Mouse (Mus musculus) hindbrain, postnatal 0 days (tissue): ENCODE results near the gene Slc9a2. TPM values are rescaled to one million over a fixed set of nuclear protein-coding genes. Genes with fewer than 3 reads are reported as not detected.

ENCODE experiments used
- ATAC-seq: fragments of 200-750 bp; cut with Nextera tagmentation; 2 replicates; pipeline ENCODE4 v1.8.0; 2017; ENCODE audit warnings: mild to moderate bottlenecking, moderate TSS enrichment, moderate library complexity
- DNase-seq: peaks from one replicate; pipeline ENCODE4 v3.0.0-alpha.2; 2015; ENCODE audit warnings: low spot score
- H3K27ac ChIP-seq: fragments of 300-500 bp; sonication (generic); 2 replicates; pipeline ENCODE4 v1.5.1; 2014; ENCODE audit warnings: mild to moderate bottlenecking
- H3K27me3 ChIP-seq: fragments of 300-500 bp; sonication (generic); 2 replicates; pipeline ENCODE4 v1.6.1; 2014; ENCODE audit warnings: low read length, mixed read lengths; ENCODE audit not compliant: insufficient read depth
- H3K36me3 ChIP-seq: fragments of 300-500 bp; sonication (generic); 2 replicates; pipeline ENCODE4 v1.6.1; 2014; ENCODE audit warnings: low read length, mixed read lengths; ENCODE audit not compliant: insufficient read depth
- H3K4me1 ChIP-seq: fragments of 300-500 bp; sonication (generic); 2 replicates; pipeline ENCODE4 v1.6.1; 2014; ENCODE audit warnings: antibody characterized with exemption, low read length, mixed read lengths; ENCODE audit not compliant: insufficient read depth
- H3K4me2 ChIP-seq: fragments of 300-500 bp; sonication (generic); 2 replicates; pipeline ENCODE4 v1.6.1; 2014; ENCODE audit warnings: low read depth, mild to moderate bottlenecking, low read length, moderate library complexity, mixed read lengths
- H3K4me3 ChIP-seq: fragments of 300-500 bp; sonication (generic); 2 replicates; pipeline ENCODE4 v1.5.1; 2014; ENCODE audit warnings: low read length
- H3K9ac ChIP-seq: fragments of 300-500 bp; sonication (generic); replicated peaks from 2 replicates; pipeline ENCODE4 v1.6.1; 2014; ENCODE audit warnings: mild to moderate bottlenecking, low read length, moderate library complexity, mixed read lengths
- H3K9me3 ChIP-seq: fragments of 300-500 bp; sonication (generic); 2 replicates; pipeline ENCODE4 v1.6.1; 2016; ENCODE audit warnings: low read length, mixed read lengths
- CTCF ChIP-seq: IDR thresholded peaks from 2 replicates; pipeline ENCODE4 v1.5.1; 2016; ENCODE audit warnings: antibody characterized with exemption, control low read depth, low read depth
- WGBS: fragments of 180-500 bp; shearing (Covaris S2); extraction: QIAGEN DNeasy Blood & Tissue Kit; methylation state at CpG from one replicate; pipeline ENCODE4 v1.1.7; 2014; 5-methylcytosine and 5-hydroxymethylcytosine counted together
- polyA plus RNA-seq: library from polyadenylated mRNA; unstranded; fragments of >200 nt; fragmentation: Nextera tagmentation; extraction: Ambion mirVana; gene quantifications from 2 replicates; pipeline ENCODE4 v1.2.1, GENCODE M21; 2015
- total RNA-seq: library from RNA; depleted of rRNA; stranded (reverse); fragments of >200 nt; gene quantifications from 2 replicates; pipeline ENCODE4 v1.2.3, GENCODE M21; 2014; rRNA removed

The Slc9a2 gene
- total RNA-seq (2.7 and 3.5 TPM in 2 replicates), polyA plus RNA-seq (0.78 and 0.92 TPM in 2 replicates)

GRCm38 (mm10) chr1:40680067-40680867, at the start of gene Slc9a2:
Gene Slc9a2 (plus strand): TSS chr1:40680574.
- WGBS, result 4% methylated on average over 25 of the region's 25 CpGs
- DNase-seq (peak; percentile 8), ATAC-seq (no peak)
- TF ChIP-seq CTCF, result no peak
- H3K4me3 ChIP-seq, result peak within 1 kb of the TSS; percentile 59
- H3K27ac ChIP-seq, result no peak within 1 kb of the TSS
- H3K36me3 ChIP-seq, result no peaks in the 10 kb centered on the region
- 0 out of 2 replicates have a peak, but pooled peaks cover 6% of the 10 kb centered on the region for H3K4me1 ChIP-seq
- H3K9ac ChIP-seq, result peak within 1 kb of the TSS; percentile 51
- H3K9me3 ChIP-seq, result no peaks in the 10 kb centered on the region
- peaks cover 4% of the 10 kb centered on the region; the same call in 1 of the 2 replicates for H3K27me3 ChIP-seq
- H3K4me2 ChIP-seq, result peak within 1 kb of the TSS; percentile 99

GRCm38 (mm10) chr1:40632407-40633062, 47.8 kb upstream of the Slc9a2 start:
- no peak overlapping the region for H3K4me2 ChIP-seq
- H3K27me3 ChIP-seq, result no peaks in the 10 kb centered on the region
- ATAC-seq, result no peak
- TF ChIP-seq CTCF, result no peak
- no peaks in the 10 kb centered on the region for H3K36me3 ChIP-seq
- H3K4me1 ChIP-seq, result no peaks in the 10 kb centered on the region
- 59% methylated on average over 2 of the region's 2 CpGs for WGBS
- DNase-seq, result no peak
- H3K4me3 ChIP-seq, result no peak overlapping the region
- no peaks in the 10 kb centered on the region for H3K9me3 ChIP-seq
- H3K9ac ChIP-seq, result no peak overlapping the region
- H3K27ac ChIP-seq, result no peak overlapping the region

- no peak for ATAC-seq
- Histone ChIP-seq H3K27ac (no peak overlapping the region), H3K9me3 (no peaks in the 10 kb centered on the region), H3K4me2 (no peak overlapping the region), H3K9ac (no peak overlapping the region), H3K4me1 (no peaks in the 10 kb centered on the region), H3K36me3 (no peaks in the 10 kb centered on the region), H3K27me3 (no peaks in the 10 kb centered on the region), H3K4me3 (no peak overlapping the region)
- no peak for TF ChIP-seq CTCF
- WGBS, result 44% methylated on average over 4 of the region's 4 CpGs
- no peak for DNase-seq
These were observed 45.8 kb upstream of the Slc9a2 start for GRCm38 (mm10) chr1:40634608-40635007.

GRCm38 (mm10) chr1:40648234-40648633, 32.1 kb upstream of the Slc9a2 start:
- no peak for TF ChIP-seq CTCF
- Histone ChIP-seq H3K27ac (no peak overlapping the region), H3K9me3 (no peaks in the 10 kb centered on the region), H3K27me3 (no peaks in the 10 kb centered on the region), H3K4me2 (no peak overlapping the region), H3K36me3 (no peaks in the 10 kb centered on the region), H3K4me3 (no peak overlapping the region), H3K4me1 (no peaks in the 10 kb centered on the region), H3K9ac (no peak overlapping the region)
- no peak for ATAC-seq
- 65% methylated on average over 2 of the region's 2 CpGs for WGBS
- no peak for DNase-seq

GRCm38 (mm10) chr1:40650803-40651497, 29.4 kb upstream of the Slc9a2 start:
- no peaks in the 10 kb centered on the region for H3K9me3 ChIP-seq
- WGBS, result 81% methylated on average over 6 of the region's 6 CpGs

GRCm38 (mm10) chr1:40657035-40657434, 23.3 kb upstream of the Slc9a2 start:
- ATAC-seq, result no peak
- no peak overlapping the region for H3K4me3 ChIP-seq
- 86% methylated on average over 4 of the region's 4 CpGs for WGBS

More at GRCm38 (mm10) chr1:40650803-40651497, 29.4 kb upstream of the Slc9a2 start:
- no peaks in the 10 kb centered on the region for H3K27me3 ChIP-seq
- DNase-seq (no peak), ATAC-seq (no peak)
- TF ChIP-seq CTCF, result no peak
- H3K27ac ChIP-seq, result no peak overlapping the region
- no peak overlapping the region for H3K4me3 ChIP-seq
- H3K4me1 ChIP-seq, result no peaks in the 10 kb centered on the region
- no peaks in the 10 kb centered on the region for H3K36me3 ChIP-seq
- no peak overlapping the region for H3K9ac ChIP-seq
- no peak overlapping the region for H3K4me2 ChIP-seq

More at GRCm38 (mm10) chr1:40657035-40657434, 23.3 kb upstream of the Slc9a2 start:
- Histone ChIP-seq H3K4me2 (no peak overlapping the region), H3K9ac (no peak overlapping the region), H3K36me3 (no peaks in the 10 kb centered on the region), H3K9me3 (no peaks in the 10 kb centered on the region), H3K27me3 (no peaks in the 10 kb centered on the region), H3K27ac (no peak overlapping the region), H3K4me1 (no peaks in the 10 kb centered on the region)
- TF ChIP-seq CTCF, result no peak
- no peak for DNase-seq
